Mouse (Mus musculus) liver, embryonic 11.5 days (tissue): Measurements from ENCODE around the gene Pigk. TPM values are rescaled to one million over a fixed set of nuclear protein-coding genes. Genes with fewer than 3 reads are reported as not detected.

Experiments used
- ATAC-seq: fragments of 200-750 bp; cut with Nextera tagmentation; replicated peaks from 2 replicates; pipeline ENCODE4 v1.8.0; 2017; ENCODE audit warnings: moderate number of reproducible peaks, mild to moderate bottlenecking, moderate TSS enrichment, moderate library complexity; ENCODE audit not compliant: low FRiP score
- DNase-seq: peaks from one replicate; pipeline ENCODE4 v3.0.0-alpha.2; 2017; ENCODE audit warnings: low spot score
- H3K27ac ChIP-seq: fragments of 300-500 bp; sonication (generic); 2 replicates; pipeline ENCODE4 v1.5.1; 2014; ENCODE audit warnings: mild to moderate bottlenecking, low read depth, low read length, control low read depth
- H3K27me3 ChIP-seq: fragments of 300-500 bp; sonication (generic); replicated peaks from 2 replicates; pipeline ENCODE4 v1.6.1; 2014; ENCODE audit warnings: low read length, mixed read lengths; ENCODE audit not compliant: control insufficient read depth, insufficient read depth
- H3K36me3 ChIP-seq: fragments of 300-500 bp; sonication (generic); 2 replicates; pipeline ENCODE4 v1.6.1; 2014; ENCODE audit warnings: mild to moderate bottlenecking, low read length, moderate library complexity, mixed read lengths; ENCODE audit not compliant: control insufficient read depth, insufficient read depth
- H3K4me1 ChIP-seq: fragments of 300-500 bp; sonication (generic); replicated peaks from 2 replicates; pipeline ENCODE4 v1.6.1; 2014; ENCODE audit warnings: low read length, mixed read lengths; ENCODE audit not compliant: control insufficient read depth, insufficient read depth
- H3K4me2 ChIP-seq: fragments of 300-500 bp; sonication (generic); 2 replicates; pipeline ENCODE4 v1.6.1; 2014; ENCODE audit warnings: mild to moderate bottlenecking, control low read depth, moderate library complexity
- H3K4me3 ChIP-seq: fragments of 300-500 bp; sonication (generic); 2 replicates; pipeline ENCODE4 v1.5.1; 2014; ENCODE audit warnings: low read depth, low read length, control low read depth
- H3K9ac ChIP-seq: fragments of 300-500 bp; sonication (generic); 2 replicates; pipeline ENCODE4 v1.6.1; 2014; ENCODE audit warnings: low read depth, low read length, control low read depth
- H3K9me3 ChIP-seq: fragments of 300-500 bp; sonication (generic); 2 replicates; pipeline ENCODE4 v1.6.1; 2016; ENCODE audit warnings: low read length, inconsistent platforms, mixed read lengths; ENCODE audit not compliant: control insufficient read depth
- WGBS: fragments of 180-500 bp; shearing (Covaris S2); extraction: QIAGEN DNeasy Blood & Tissue Kit; methylation state at CpG from one replicate; pipeline ENCODE4 v1.1.7; 2014; 5-methylcytosine and 5-hydroxymethylcytosine counted together
- polyA plus RNA-seq: library from polyadenylated mRNA; unstranded; fragments of >200 nt; fragmentation: Nextera tagmentation; extraction: Ambion mirVana; gene quantifications from 2 replicates; pipeline ENCODE4 v1.2.1, GENCODE M21; 2014

Gene Pigk
- polyA plus RNA-seq, 1 experiment from 2014 or later, result 44.2 TPM

GRCm38 (mm10) chr3:153024016-153024415 is 310.1 kb downstream of the Pigk start:
- no peak overlapping the region for H3K9ac ChIP-seq
- no peaks in the 10 kb centered on the region for H3K9me3 ChIP-seq
- no peak for DNase-seq
- H3K27ac ChIP-seq, result no peak overlapping the region
- no peak for ATAC-seq
- no peak overlapping the region for H3K4me2 ChIP-seq
- H3K36me3 ChIP-seq, result no peaks in the 10 kb centered on the region
- WGBS, result 86% methylated on average over 11 of the region's 11 CpGs
- no peak overlapping the region for H3K4me3 ChIP-seq
- no peaks in the 10 kb centered on the region for H3K4me1 ChIP-seq
- H3K27me3 ChIP-seq, result no peaks in the 10 kb centered on the region; the same call in 1 of the 2 replicates

Other genes with a start within 250 kb of the Pigk start
- gene Ak5, start 45.7 kb upstream of the Pigk start, polyA plus RNA-seq, result 2.3 and 3.5 TPM in 2 replicates